Mouse (Mus musculus) kidney, embryonic 16.5 days (tissue): Measurements from ENCODE around the gene Carhsp1. TPM values are rescaled to one million over a fixed set of nuclear protein-coding genes. Genes with fewer than 3 reads are reported as not detected.
A peak's percentile ranks its signal among the peaks of the same experiment; 100 is the strongest.

Experiments used
- ATAC-seq: fragments of 200-750 bp; cut with Nextera tagmentation; 2 replicates; pipeline ENCODE4 v1.8.0; 2017; ENCODE audit warnings: moderate TSS enrichment; ENCODE audit not compliant: low FRiP score, low TSS enrichment
- H3K27ac ChIP-seq: fragments of 300-500 bp; sonication (generic); 2 replicates; pipeline ENCODE4 v1.5.1; 2014; ENCODE audit warnings: low read length
- H3K27me3 ChIP-seq: fragments of 300-500 bp; sonication (generic); 2 replicates; pipeline ENCODE4 v1.6.1; 2014; ENCODE audit warnings: low read length, control low read depth, mixed read lengths; ENCODE audit not compliant: insufficient read depth
- H3K36me3 ChIP-seq: fragments of 300-500 bp; sonication (generic); 2 replicates; pipeline ENCODE4 v1.6.1; 2014; ENCODE audit warnings: low read length, control low read depth, mixed read lengths; ENCODE audit not compliant: insufficient read depth
- H3K4me1 ChIP-seq: fragments of 300-500 bp; sonication (generic); 2 replicates; pipeline ENCODE4 v1.6.1; 2014; ENCODE audit warnings: low read length, control low read depth, mixed read lengths; ENCODE audit not compliant: insufficient read depth
- H3K4me2 ChIP-seq: fragments of 300-500 bp; sonication (generic); replicated peaks from 2 replicates; pipeline ENCODE4 v1.6.1; 2014; ENCODE audit warnings: low read depth, low read length
- H3K4me3 ChIP-seq: fragments of 300-500 bp; sonication (generic); 2 replicates; pipeline ENCODE4 v1.5.1; 2014; ENCODE audit warnings: mild to moderate bottlenecking, low read length
- H3K9ac ChIP-seq: fragments of 300-500 bp; sonication (generic); replicated peaks from 2 replicates; pipeline ENCODE4 v1.6.1; 2014; ENCODE audit warnings: low read length
- H3K9me3 ChIP-seq: fragments of 300-500 bp; sonication (generic); 2 replicates; pipeline ENCODE4 v1.6.1; 2016; ENCODE audit warnings: low read length, control low read depth
- WGBS: fragments of 180-500 bp; shearing (Covaris S2); extraction: QIAGEN DNeasy Blood & Tissue Kit; methylation state at CpG from one replicate; pipeline ENCODE4 v1.1.7; 2014; 5-methylcytosine and 5-hydroxymethylcytosine counted together
- polyA plus RNA-seq: library from polyadenylated mRNA; unstranded; fragments of >200 nt; fragmentation: Nextera tagmentation; extraction: Ambion mirVana; gene quantifications from 2 replicates; pipeline ENCODE4 v1.2.1, GENCODE M21; 2015

Gene Carhsp1
- polyA plus RNA-seq, 1 experiment from 2014 or later = 86.9 TPM

DNA sequence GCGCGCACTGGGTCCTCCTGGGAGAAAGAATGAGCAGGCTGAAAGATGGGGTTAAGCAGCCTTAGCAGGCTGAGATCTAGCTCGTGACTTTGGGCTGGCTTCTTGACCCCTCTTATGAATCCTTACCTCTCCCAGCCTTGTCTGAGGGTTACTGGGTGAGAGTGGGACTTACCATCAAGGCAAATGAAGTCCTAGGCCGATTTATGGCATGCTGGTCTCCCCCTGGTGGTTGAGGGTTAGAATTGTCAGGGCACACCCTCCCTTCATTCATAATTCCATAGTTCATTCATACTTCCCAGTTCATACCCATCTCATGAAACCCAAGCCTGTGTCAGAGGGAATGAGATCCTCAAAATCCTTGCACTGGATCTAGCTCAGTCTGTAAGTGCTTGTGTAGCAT is 4.8 kb upstream of the Carhsp1 start:
- no peak for ATAC-seq
- H3K36me3 ChIP-seq = no peaks in the 10 kb centered on the region
- no peaks in the 10 kb centered on the region for H3K9me3 ChIP-seq
- H3K27me3 ChIP-seq = no peaks in the 10 kb centered on the region
- H3K4me1 ChIP-seq = peaks cover 6% of the 10 kb centered on the region
- WGBS = 54% methylated on average over 4 of the region's 4 CpGs
- H3K27ac ChIP-seq = no peak overlapping the region
- no peak overlapping the region for H3K4me2 ChIP-seq
- H3K9ac ChIP-seq = no peak overlapping the region
- H3K4me3 ChIP-seq = no peak overlapping the region

DNA sequence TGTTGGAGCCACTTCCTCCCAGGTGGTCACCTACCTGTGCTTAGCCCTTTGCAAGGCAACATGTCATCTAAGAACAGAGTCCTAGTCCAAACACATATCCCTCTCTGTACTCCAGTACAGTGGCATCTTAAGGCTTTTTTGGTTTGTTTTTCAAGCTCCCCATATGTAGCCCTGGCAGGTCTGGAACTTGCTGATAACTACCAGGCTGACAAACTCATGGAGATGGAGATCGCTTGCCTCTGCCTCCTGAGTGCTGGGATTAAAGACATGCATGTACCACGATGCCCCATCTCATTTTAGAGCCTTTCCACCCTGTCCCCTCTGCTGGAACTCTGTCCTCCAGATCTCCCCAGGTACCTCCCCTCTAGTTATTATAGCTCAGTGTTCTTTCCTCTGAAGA is 4.3 kb upstream of the Carhsp1 start:
- no peak overlapping the region for H3K4me2 ChIP-seq
- H3K9me3 ChIP-seq = no peaks in the 10 kb centered on the region
- 77% methylated on average over 2 of the region's 2 CpGs for WGBS
- no peaks in the 10 kb centered on the region for H3K27me3 ChIP-seq
- no peak overlapping the region for H3K4me3 ChIP-seq
- no peak overlapping the region for H3K27ac ChIP-seq
- ATAC-seq = no peak
- H3K36me3 ChIP-seq = no peaks in the 10 kb centered on the region
- no peak overlapping the region for H3K9ac ChIP-seq
- peaks cover 6% of the 10 kb centered on the region for H3K4me1 ChIP-seq

DNA sequence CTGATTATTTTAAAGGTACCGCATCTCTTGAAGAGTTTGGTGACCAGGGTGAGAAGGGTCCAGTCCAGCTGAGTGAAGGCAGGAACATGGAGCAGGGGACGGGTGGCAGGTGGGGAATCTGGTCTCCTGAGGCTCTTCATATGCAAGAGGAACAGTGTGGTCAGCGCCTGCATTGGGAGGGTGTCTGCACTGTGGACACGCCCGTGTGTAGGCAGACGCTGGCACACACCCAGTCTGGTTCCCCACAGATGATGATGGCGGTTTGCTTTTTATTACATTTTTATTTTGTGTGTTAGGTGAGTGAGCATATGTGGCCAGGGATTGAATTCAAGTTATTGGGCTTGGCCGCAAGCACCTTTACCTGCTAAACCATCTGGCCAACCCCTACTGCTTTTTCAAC is 3.6 kb upstream of the Carhsp1 start:
- H3K4me3 ChIP-seq = no peak overlapping the region
- WGBS = 83% methylated on average over 8 of the region's 8 CpGs
- H3K9ac ChIP-seq = no peak overlapping the region
- no peaks in the 10 kb centered on the region for H3K36me3 ChIP-seq
- peaks cover 13% of the 10 kb centered on the region for H3K4me1 ChIP-seq
- no peak for ATAC-seq
- no peaks in the 10 kb centered on the region for H3K27me3 ChIP-seq
- H3K27ac ChIP-seq = no peak overlapping the region
- no peaks in the 10 kb centered on the region for H3K9me3 ChIP-seq
- H3K4me2 ChIP-seq = no peak overlapping the region

DNA sequence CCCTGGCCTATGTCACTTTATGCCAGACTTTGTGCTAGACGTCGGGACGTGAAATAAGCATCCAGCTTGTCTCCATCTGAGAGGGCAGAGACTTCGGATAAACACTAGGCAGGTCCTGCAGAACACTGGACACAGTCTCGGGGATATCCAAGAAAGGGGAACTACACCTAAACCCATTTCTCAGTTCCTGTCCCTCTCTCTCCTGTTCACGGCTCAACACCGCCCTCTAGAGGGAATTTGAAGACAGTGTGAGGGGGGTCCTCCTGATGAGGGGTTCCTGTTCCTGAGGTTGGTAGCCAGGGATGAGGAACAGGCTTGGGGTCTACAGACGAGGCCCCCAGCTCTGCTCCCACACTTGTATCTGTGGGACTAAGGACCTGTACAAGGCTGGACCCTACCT is 2.2 kb upstream of the Carhsp1 start:
- Histone ChIP-seq H3K36me3 (no peaks in the 10 kb centered on the region), H3K9me3 (no peaks in the 10 kb centered on the region), H3K9ac (no peak overlapping the region), H3K27me3 (no peaks in the 10 kb centered on the region), H3K27ac (no peak overlapping the region), H3K4me2 (no peak overlapping the region), H3K4me3 (no peak overlapping the region), H3K4me1 (peaks cover 27% of the 10 kb centered on the region)
- no peak for ATAC-seq
- WGBS = 2% methylated on average over 8 of the region's 8 CpGs

DNA sequence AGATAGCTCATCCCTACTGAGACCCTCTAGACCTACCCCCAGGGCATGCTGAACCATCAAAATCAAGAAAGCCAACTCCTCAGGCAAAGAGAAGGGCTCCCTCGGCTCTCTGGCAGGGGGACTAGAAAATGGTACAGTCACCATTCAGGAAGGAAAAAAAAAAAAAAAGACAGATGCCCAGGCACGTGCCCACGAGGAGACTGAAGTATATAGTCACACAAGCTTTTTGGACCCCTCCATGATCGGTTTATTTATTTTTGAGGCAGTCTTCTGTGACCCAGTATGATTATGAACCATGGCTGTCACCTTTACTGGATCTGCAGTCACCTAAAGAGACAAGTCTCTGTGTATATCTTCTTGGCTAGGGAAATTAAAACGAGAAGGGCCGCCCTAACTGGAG is 1.4 kb upstream of the Carhsp1 start:
- no peak overlapping the region for H3K9ac ChIP-seq
- no peak for ATAC-seq
- peaks cover 27% of the 10 kb centered on the region for H3K4me1 ChIP-seq
- H3K36me3 ChIP-seq = no peaks in the 10 kb centered on the region
- no peak overlapping the region for H3K4me3 ChIP-seq
- H3K4me2 ChIP-seq = no peak overlapping the region
- H3K27ac ChIP-seq = no peak overlapping the region
- H3K9me3 ChIP-seq = no peaks in the 10 kb centered on the region
- WGBS = 69% methylated on average over 6 of the region's 6 CpGs
- H3K27me3 ChIP-seq = no peaks in the 10 kb centered on the region

DNA sequence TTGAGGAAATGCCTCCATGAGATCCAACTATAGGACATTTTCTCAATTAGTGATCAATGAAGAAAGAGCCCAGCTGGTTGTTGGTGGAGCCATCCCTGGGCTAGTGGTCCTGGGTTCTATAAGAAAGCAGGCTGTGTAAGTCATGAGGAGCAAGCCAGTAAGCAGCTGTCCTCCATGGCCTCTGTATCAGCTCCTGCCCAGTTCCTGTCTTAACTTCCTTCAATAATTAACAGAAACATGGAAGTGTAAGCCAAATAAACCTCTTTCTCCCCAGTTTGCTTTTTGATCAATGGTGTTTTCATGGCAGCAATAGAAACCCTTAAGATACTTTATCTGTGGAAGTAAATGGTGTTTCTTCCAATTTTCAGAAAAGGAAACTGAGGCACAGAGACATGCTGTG is 856 bp upstream of the Carhsp1 start:
- Histone ChIP-seq H3K36me3 (no peaks in the 10 kb centered on the region), H3K4me2 (peak overlapping the region; percentile 85; the same call in 1 of the 2 replicates), H3K9ac (no peak overlapping the region), H3K4me3 (no peak overlapping the region), H3K9me3 (no peaks in the 10 kb centered on the region), H3K4me1 (peaks cover 29% of the 10 kb centered on the region), H3K27ac (no peak overlapping the region), H3K27me3 (no peaks in the 10 kb centered on the region)
- no peak for ATAC-seq

DNA sequence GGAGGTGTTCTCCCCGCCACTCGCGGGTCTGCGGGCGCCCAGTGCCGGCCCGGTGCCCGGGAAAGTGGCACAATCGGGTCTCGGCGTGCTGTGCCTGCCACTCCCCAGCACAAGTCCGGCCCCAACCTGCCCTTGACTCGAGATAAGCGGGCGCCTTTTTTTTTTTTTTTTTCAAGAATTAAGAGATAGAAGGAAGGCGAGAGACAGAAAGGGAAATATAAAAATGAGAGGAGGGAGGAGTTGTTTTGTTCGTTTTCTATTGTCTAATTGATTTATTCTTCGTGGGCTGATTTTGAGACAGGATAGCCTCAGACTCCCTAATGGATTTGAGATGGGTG is 364 bp upstream of the Carhsp1 start:
- H3K9ac ChIP-seq = peak overlapping the region; percentile 74; the same call in 1 of the 2 replicates
- WGBS = 0% methylated on average over 18 of the region's 18 CpGs
- no peak overlapping the region for H3K27ac ChIP-seq

DNA sequence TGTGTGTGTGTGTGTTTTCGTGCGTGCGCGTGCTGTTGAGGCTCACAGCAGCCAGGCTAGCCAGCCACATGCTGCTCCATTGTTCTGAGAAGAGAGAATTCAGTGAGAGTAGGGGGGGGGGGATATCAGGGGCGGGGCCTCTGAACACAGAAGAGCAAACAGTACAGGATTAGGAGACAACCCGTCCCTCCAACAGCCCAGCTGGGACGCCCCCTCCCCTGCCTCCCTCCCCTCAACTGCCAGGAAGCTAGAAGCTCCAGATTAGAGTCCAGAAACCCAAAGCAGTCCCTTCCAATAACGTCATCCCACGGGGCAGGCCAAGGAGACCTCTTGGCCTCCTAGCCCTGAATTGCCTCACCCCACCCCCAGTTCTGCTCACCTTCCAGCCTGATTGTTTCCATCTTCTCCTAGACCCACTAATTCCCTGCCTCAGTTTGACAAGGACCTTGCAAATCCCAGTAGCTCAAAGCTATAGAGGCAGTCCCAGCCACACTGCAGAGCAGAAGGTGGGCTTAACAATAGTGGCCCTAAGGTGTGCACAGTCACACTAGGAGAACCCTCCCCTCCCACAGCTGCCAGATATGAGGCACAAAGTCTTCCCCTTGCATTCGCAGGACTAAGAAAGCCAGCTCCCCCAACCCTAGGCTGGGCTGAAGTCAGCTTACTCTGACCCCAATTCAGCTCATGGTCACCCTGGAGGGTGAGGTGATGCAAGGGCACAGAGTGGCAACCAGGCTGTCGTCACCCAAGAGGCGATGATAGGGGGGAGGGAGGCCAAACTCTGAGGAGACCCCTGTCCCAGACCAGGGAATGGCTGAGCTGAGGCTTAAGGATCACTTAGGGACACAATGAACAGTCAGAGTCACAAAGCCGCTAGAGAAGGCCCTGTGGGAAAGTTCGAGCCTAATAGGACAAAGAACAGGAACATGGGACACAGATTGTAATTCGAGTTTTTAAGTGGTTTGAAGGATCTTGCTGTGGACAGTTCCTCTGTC is 1.6 kb downstream of the Carhsp1 start:
- Histone ChIP-seq H3K9ac (peak overlapping the region; percentile 74), H3K27me3 (no peaks in the 10 kb centered on the region), H3K4me1 (peaks cover 41% of the 10 kb centered on the region), H3K4me2 (peak overlapping the region; percentile 85), H3K9me3 (no peaks in the 10 kb centered on the region), H3K36me3 (no peaks in the 10 kb centered on the region), H3K4me3 (peak overlapping the region; percentile 71), H3K27ac (peak overlapping the region; percentile 81; the same call in 1 of the 2 replicates)
- WGBS = 16% methylated on average over 14 of the region's 15 CpGs
- ATAC-seq = no peak

More for the DNA sequence above, 364 bp upstream of the Carhsp1 start:
- peak overlapping the region; percentile 85 for H3K4me2 ChIP-seq
- peaks cover 34% of the 10 kb centered on the region for H3K4me1 ChIP-seq
- no peak for ATAC-seq
- H3K9me3 ChIP-seq = no peaks in the 10 kb centered on the region
- H3K36me3 ChIP-seq = no peaks in the 10 kb centered on the region
- H3K27me3 ChIP-seq = no peaks in the 10 kb centered on the region
- peak overlapping the region; percentile 71 for H3K4me3 ChIP-seq

DNA sequence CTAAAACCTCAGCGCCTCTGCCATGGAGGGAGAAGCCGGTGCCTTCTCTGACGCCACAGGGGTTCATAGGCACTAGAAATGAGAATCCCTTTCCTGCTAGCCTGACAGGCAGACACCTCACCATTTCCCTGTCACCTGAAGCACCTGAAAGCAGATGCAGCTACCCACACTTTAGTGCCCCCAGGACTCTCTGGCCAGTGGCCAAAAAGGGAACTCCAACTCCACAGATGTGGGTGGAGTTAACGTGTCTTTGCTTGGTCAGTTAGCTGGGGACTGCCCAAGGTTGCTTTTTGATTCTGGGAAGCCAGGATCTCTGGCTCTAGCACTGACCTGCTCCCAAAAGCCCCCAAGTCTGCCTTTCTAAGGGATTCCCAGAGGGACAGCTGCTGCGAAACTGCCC is 2.5 kb downstream of the Carhsp1 start:
- Histone ChIP-seq H3K9ac (0 out of 2 replicates have a peak overlapping the region, but pooled peaks have one; percentile 9), H3K9me3 (no peaks in the 10 kb centered on the region), H3K4me2 (peak overlapping the region; percentile 85), H3K36me3 (no peaks in the 10 kb centered on the region), H3K4me3 (no peak overlapping the region), H3K27ac (no peak overlapping the region), H3K27me3 (no peaks in the 10 kb centered on the region), H3K4me1 (peaks cover 42% of the 10 kb centered on the region)
- 72% methylated on average over 5 of the region's 5 CpGs for WGBS
- no peak for ATAC-seq

DNA sequence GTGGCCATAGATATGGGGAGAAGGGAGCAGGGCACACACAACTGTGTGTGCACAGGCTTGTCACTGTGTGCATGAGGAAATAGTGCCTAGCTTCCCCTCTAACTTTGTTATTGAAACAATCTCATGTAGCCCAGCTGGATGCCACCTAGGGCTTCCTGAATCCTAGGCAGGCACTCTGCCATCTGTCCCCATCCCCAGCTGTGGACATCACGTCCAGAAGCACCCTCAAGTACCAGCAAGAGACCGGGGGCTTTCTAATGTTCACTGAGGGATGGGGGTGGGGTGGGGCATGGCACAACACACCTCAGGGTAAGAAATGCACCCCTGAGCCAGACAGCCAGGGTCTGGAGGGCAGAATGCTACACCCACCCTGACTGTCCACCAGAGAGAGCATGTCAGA is 3.6 kb downstream of the Carhsp1 start:
- WGBS = 82% methylated on average over 2 of the region's 2 CpGs
- H3K4me1 ChIP-seq = peaks cover 44% of the 10 kb centered on the region

More for the DNA sequence above, 3.6 kb downstream of the Carhsp1 start:
- H3K4me3 ChIP-seq = no peak overlapping the region
- H3K4me2 ChIP-seq = no peak overlapping the region
- no peak for ATAC-seq
- H3K9ac ChIP-seq = no peak overlapping the region
- H3K9me3 ChIP-seq = no peaks in the 10 kb centered on the region
- no peaks in the 10 kb centered on the region for H3K36me3 ChIP-seq
- no peaks in the 10 kb centered on the region for H3K27me3 ChIP-seq
- no peak overlapping the region for H3K27ac ChIP-seq
